Mouse (Mus musculus) layer of hippocampus, postnatal 36 days (tissue): Measurements from ENCODE around the gene Nxnl1. TPM values are rescaled to one million over a fixed set of nuclear protein-coding genes. Genes with fewer than 3 reads are reported as not detected.

ENCODE experiments used
- DNase-seq, 2 experiments: peaks; one replicate each; pipeline ENCODE4 v3.0.0; 2022
- total RNA-seq, 2 experiments: library from RNA; stranded (reverse); gene quantifications; 2 replicates each; pipeline ENCODE4 v1.2.3; 2021

Nxnl1 gene
- total RNA-seq, 2 experiments from 2014 or later: not detected

GRCm38 (mm10) chr8:71580201-71580600, 13.8 kb upstream of the Nxnl1 start:
- no peak for DNase-seq

GRCm38 (mm10) chr8:71579476-71579875, 13.1 kb upstream of the Nxnl1 start:
- no peak for DNase-seq

- DNase-seq: no peak
Measured at GRCm38 (mm10) chr8:71579009-71579408, 12.6 kb upstream of the Nxnl1 start.

- DNase-seq: peak in 1 of 2 experiments; percentile 56
Measured at GRCm38 (mm10) chr8:71577856-71578387, 11.5 kb upstream of the Nxnl1 start.

- DNase-seq: no peak
Measured at GRCm38 (mm10) chr8:71575020-71575419, 8.6 kb upstream of the Nxnl1 start.

- no peak for DNase-seq
Measured at GRCm38 (mm10) chr8:71574426-71574825, 8.0 kb upstream of the Nxnl1 start.

GRCm38 (mm10) chr8:71572847-71573633, 6.6 kb upstream of the Nxnl1 start:
- peak; percentile 80 to 89 for DNase-seq

- DNase-seq: no peak
Measured at GRCm38 (mm10) chr8:71572077-71572476, 5.7 kb upstream of the Nxnl1 start.

GRCm38 (mm10) chr8:71570291-71570954, 4.0 kb upstream of the Nxnl1 start:
- DNase-seq: peak; percentile 94 to 95

- peak; percentile 76 to 81 for DNase-seq
Measured at GRCm38 (mm10) chr8:71569366-71570290, 3.2 kb upstream of the Nxnl1 start.

GRCm38 (mm10) chr8:71568941-71569340, 2.5 kb upstream of the Nxnl1 start:
- DNase-seq: no peak

- DNase-seq: peak; percentile 67 to 77
Measured at GRCm38 (mm10) chr8:71568387-71568937, 2.1 kb upstream of the Nxnl1 start, which contains the start of gene Slc27a1. TSS of gene Slc27a1 (plus strand) at chr8:71568882.

GRCm38 (mm10) chr8:71567587-71567986, 1.2 kb upstream of the Nxnl1 start:
- DNase-seq: no peak

GRCm38 (mm10) chr8:71563992-71564391, 2.4 kb downstream of the Nxnl1 start:
- no peak for DNase-seq

GRCm38 (mm10) chr8:71562751-71563150, 3.6 kb downstream of the Nxnl1 start:
- peak; percentile 56 to 74 for DNase-seq

- peak; percentile 46 to 68 for DNase-seq
Measured at GRCm38 (mm10) chr8:71561401-71561800, 5.0 kb downstream of the Nxnl1 start.

- no peak for DNase-seq
Measured at GRCm38 (mm10) chr8:71560765-71561164, 5.6 kb downstream of the Nxnl1 start.

GRCm38 (mm10) chr8:71560071-71560470, 6.3 kb downstream of the Nxnl1 start:
- no peak for DNase-seq

GRCm38 (mm10) chr8:71558958-71559690, 7.3 kb downstream of the Nxnl1 start:
- no peak for DNase-seq

GRCm38 (mm10) chr8:71558071-71558957, 8.1 kb downstream of the Nxnl1 start, which contains the start of gene Tmem221:
TSS of gene Tmem221 (minus strand) at chr8:71558871.
- no peak for DNase-seq
